Mouse (Mus musculus) stomach, postnatal 0 days (tissue): ENCODE measurements around the gene Tex22.

Experiments
- CTCF ChIP-seq: IDR thresholded peaks from 2 replicates; pipeline ENCODE4 v1.5.1; 2016; ENCODE audit warnings: antibody characterized with exemption, low read depth, mild to moderate bottlenecking, moderate library complexity
- EP300 ChIP-seq: optimal IDR thresholded peaks from 2 replicates; pipeline ENCODE3; 2016; ENCODE audit warnings: antibody characterized with exemption

- TF ChIP-seq EP300 = no peak
- TF ChIP-seq CTCF = no peak
These were observed 37.3 kb upstream of the Tex22 start for GRCm38 (mm10) chr12:113036996-113037395.
